Mouse (Mus musculus) adrenal gland, adult 18-20 months (tissue): ENCODE results near the gene Defb26. TPM values are rescaled to one million over a fixed set of nuclear protein-coding genes. Genes with fewer than 3 reads are reported as not detected.

Source experiments
- DNase-seq, 2 experiments: peaks; one replicate each; pipeline ENCODE4 v3.0.0; 2021 to 2022; ENCODE audit warnings: low spot score in 2 of 2
- long read RNA-seq, 2 experiments: library from polyadenylated mRNA; stranded (forward); transcript quantifications; one replicate each; pipeline ENCODE4 v2.0.0; 2021
- total RNA-seq, 2 experiments: library from RNA; stranded (reverse); gene quantifications; 1 replicate in 1 of 2; 2 replicates in 1 of 2; pipeline ENCODE4 v1.2.3; 2021

Defb26 gene
- not detected for total RNA-seq
- long read RNA-seq, experiment 1: 0 reads
- long read RNA-seq, experiment 2: 0 reads

- DNase-seq: no peak
Measured at GRCm38 (mm10) chr2:152511592-152511991, at the start of gene Defb26. TSS of gene Defb26 (minus strand) at chr2:152511692.

DNA sequence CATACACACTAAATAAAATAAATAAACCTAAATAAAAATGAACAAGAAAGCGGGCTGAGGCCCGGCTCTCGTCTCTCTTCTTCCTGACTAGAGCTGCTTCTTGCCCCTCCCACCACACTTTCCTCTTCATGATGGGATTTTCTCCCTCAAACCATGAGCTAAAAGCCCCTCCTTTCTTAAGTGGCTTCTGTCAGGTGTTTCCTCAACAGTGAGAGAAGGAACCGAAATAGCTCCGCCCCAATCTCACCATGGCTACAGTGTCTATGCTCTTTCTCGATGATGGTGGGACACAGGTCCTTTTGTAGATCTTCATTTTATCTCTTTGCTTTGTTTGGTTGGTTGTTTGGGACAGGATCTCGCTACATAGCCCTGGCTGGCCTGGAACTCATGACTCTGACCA lies 45.2 kb upstream of the Defb26 start:
- no peak for DNase-seq

DNA sequence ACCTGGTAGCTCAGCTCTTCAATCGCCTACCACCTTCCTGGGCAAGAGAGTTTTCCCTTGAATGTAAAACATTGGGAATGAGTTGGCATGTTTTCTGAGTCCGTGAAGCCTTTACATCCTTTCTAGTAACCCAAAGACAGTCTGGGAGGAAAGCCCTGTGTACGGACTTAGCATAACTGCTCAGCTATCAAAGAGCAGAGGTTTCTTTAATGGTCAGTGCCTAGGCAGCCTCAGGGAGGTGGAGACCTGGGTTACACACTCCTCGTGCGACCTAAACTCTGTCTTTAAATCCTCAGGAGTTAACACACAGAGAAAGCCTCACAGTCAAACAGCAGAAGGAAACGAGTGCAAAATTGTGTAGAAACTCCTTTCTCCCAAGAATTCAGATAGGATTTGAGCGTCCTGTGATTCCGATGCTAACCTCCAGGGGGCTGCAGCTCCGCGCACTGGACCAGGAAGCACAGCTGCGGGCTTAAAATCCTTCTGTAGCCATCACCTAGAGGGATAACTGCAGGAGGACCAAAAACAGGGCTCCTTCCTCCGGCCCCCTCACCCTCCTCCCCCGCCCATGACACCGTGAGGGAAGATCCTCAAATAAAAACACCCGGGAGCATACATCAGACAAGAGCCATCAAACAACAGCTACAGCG lies 42.4 kb upstream of the Defb26 start:
- peak; percentile 53 to 64 for DNase-seq

DNA sequence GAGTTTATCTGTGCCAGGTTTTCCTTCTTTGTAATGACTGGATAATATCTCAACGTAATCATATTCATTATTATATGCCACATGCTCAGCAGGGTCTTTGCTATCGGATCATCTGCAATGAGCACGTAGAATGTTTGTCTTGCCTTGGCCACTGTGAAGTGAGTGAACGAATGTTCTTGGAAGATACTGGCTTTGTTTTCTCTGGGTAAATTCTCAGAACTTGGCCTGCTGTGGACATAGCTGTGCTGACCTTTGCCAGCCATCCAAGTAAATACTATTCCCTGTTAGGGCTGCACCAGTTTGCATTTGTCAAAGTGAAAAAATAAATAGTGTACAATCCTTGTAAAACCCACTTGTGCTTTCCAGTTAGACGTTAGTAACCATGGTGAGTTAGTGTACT lies 36.6 kb upstream of the Defb26 start:
- no peak for DNase-seq

DNA sequence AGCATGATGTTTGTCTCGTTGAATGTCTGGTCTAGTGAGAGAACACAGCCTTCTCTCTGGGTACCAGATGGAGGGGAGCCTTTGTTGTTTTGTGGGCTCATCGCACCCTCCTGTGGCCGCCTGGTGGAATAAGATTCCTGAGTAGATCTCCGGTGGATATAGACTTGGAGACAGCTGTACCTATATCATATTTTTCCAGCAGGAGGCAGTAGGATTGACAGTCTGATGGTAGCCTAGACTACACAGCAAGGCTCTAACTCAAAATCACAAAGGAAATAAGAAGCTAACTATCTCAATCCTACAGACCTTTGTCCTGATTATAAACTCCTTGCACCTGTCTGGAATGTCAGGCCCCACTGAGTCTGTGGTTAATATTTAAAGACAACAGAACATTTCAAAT lies 33.2 kb upstream of the Defb26 start:
- peak; percentile 24 to 29 for DNase-seq

- DNase-seq: no peak
Measured at GRCm38 (mm10) chr2:152543478-152543877, 32.0 kb upstream of the Defb26 start.

GRCm38 (mm10) chr2:152542897-152543296 lies 31.4 kb upstream of the Defb26 start:
- DNase-seq: no peak

- no peak for DNase-seq
Measured at GRCm38 (mm10) chr2:152541979-152542378, 30.5 kb upstream of the Defb26 start.

DNA sequence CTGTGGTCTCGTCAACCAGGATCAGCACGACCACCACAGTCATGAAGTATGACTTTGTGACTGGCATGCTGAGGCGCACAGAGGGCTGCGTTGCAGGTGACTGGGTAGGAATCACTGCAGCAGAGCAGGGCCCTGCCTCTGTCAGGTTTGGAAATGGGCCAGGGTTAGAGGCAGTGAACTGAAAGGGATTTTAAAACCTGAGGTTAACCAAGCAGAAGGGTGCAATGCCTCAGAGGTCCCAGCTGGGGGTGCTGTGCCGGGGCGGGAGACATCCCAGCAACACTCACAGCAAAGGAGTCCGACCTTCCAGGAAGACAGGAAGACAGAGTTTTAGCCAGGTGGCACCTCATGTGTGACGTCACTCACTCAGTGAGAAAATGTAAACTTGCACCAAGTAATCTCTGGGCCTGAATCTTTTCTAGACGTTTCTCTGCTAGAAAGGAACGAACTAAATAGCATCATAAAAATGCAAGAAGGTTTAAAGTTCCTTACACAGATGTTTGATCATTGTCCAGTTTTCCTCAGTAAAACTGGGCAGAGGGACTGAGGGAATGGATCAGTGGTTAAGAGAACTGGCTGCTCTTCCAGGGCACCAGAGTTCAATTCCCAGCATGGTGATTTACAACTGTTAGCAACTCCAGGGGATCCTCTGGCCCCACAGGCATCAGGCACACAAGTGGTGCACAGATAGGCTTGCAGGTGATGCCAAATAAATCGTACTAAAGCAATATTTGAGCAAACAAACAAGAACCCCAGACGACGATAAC lies 28.6 kb upstream of the Defb26 start, which contains the start of gene Defb29:
Gene Defb29, minus strand, starts transcription at position 155 of the 767 bp plus-strand sequence.
- no peak for DNase-seq

DNA sequence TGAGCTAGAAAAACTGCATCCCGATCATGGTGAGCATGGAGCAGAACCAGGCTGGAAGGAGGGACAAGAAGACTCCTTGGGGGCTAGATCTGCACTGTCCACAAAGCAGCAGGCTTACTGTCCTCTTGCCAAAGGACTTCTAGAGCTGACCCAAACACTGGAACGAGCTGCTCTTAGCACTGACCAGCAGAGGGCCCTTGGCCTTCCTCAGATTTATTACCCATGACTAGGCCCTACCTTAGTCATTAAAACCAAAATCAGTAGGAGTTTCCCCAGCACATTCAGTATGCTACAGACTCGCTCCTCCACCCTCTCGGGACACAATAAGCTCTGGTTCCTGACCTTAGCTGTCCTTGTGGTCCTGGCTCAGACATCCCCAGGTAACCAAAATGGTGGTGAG lies 6.5 kb upstream of the Defb26 start, which contains the start of gene Defb28:
Gene Defb28, plus strand, starts transcription at position 275 of the 400 bp plus-strand sequence.
- peak in 1 of 2 experiments; percentile 15 for DNase-seq

DNA sequence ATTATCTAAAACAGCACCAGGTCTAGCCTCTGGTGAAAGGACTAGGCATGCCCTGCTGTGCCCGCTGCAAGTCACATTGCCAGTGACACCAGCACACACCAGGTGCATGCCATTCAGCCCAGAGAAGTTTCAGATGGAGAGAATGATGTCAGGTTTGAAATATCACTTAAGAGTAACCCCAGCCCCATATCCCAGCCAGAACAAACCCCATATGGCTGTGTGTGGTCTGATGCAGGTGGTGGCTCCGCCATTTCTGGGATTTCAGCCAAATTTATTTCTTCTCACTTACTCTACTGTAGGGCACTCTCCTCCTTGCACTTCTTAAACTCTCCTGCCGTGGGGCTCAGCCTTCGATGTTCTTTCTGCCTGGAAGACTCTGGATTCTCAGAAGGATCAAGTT lies 4.6 kb upstream of the Defb26 start:
- no peak for DNase-seq

- no peak for DNase-seq
Measured at GRCm38 (mm10) chr2:152503950-152504349, 7.5 kb downstream of the Defb26 start.

DNA sequence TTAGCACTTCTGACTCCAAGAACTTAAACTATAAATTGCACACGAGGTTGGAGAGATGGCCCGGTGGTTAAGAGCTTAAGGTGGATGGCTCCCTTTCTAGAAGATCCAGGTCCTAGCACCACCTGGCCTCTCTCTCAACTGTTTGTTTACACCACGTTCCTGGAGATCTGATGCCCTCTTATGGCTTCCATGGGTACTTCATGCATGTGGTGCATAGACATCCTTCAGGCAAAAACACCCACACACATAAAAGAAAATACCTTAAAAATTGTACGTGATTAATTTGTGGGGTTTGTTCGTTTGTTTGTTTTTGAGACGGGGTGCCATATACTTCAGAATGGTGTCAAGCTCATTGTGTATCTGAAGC lies 10.6 kb downstream of the Defb26 start:
- no peak for DNase-seq

DNA sequence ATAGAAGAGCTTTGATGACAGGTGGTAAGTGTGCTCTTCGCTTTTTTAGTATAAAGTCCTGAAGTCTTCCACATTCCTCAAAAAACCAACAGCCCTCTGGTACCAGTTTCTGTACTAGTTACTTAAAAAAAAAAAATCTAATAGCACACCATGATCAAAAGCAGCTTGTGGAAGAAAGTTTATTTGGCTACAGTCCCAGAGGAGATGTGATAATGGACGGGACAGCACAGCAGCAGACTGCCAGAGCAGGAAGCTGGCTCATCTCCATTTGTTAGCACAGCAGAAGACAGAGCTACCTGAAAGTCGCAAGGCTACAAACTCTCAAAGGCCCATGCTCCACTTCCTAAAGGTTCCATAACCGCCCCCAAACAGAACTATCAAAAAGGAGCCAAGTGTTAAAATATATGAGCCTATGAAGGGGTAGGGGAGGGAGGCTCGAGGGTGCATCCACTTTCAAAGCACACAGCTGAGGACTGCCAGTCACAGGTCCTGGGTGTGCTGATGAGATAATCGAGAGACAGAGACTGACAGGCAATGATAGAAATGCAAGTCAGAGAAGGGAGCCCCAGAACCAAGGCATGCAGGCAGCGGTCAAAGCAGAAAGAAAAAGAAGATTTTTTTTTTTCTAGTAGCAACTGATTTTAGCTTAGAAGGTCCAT lies 11.2 kb downstream of the Defb26 start:
- DNase-seq: no peak

- DNase-seq: no peak
Measured at GRCm38 (mm10) chr2:152498020-152498419, 13.5 kb downstream of the Defb26 start.

GRCm38 (mm10) chr2:152493151-152493550 lies 18.3 kb downstream of the Defb26 start:
- no peak for DNase-seq

GRCm38 (mm10) chr2:152490038-152490437 lies 21.5 kb downstream of the Defb26 start, which contains the start of gene Defb22:
TSS of gene Defb22 (minus strand) at chr2:152490138.
- no peak for DNase-seq

GRCm38 (mm10) chr2:152487024-152487423 lies 24.5 kb downstream of the Defb26 start:
- DNase-seq: no peak

- no peak for DNase-seq
Measured at GRCm38 (mm10) chr2:152481726-152482125, 29.8 kb downstream of the Defb26 start.

DNA sequence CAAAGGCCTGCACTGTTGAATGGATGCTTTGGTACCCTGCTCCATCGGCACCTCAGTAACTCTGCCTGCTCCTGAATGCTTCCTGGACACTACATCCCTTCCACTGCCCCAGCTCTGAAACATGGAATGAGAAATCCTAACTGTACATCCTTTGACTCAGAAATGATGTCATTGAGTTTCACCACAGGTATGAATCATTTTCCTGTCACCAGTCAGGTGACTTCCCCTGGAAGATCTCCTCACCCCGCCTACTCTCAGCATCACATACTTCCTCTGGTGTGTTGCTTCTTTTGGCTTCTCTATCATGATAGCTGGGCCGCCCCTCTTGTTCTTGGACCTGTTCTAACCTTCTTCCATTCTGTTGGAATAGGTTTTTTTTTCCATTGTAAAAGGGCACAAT lies 30.6 kb downstream of the Defb26 start:
- no peak for DNase-seq

GRCm38 (mm10) chr2:152476763-152477162 lies 34.7 kb downstream of the Defb26 start, which contains the start of gene Defb20:
TSS of gene Defb20 (plus strand) at chr2:152477063.
- no peak for DNase-seq

DNA sequence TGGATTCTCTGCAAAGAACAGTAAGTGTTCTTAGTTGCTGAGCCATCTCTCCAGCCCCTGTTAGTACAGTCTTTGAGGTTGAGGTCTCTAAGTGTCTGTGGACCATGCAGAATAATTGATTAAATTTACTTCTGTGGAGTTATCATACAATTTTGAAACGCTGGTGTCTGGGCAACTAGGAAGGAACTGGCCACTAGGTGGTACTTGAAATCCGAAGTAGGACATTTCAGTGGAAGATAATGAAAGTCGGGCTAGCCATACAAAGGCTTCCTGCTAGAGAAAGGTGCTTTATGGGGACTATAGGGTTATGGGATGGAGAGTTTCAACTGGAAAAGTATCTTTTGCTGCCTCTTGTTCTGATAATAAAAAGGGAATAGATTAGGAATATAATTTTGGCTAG lies 39.1 kb downstream of the Defb26 start:
- no peak for DNase-seq
